9 mouse cellular contexts compared by ENCODE assay signal in the genomic region with DNA sequence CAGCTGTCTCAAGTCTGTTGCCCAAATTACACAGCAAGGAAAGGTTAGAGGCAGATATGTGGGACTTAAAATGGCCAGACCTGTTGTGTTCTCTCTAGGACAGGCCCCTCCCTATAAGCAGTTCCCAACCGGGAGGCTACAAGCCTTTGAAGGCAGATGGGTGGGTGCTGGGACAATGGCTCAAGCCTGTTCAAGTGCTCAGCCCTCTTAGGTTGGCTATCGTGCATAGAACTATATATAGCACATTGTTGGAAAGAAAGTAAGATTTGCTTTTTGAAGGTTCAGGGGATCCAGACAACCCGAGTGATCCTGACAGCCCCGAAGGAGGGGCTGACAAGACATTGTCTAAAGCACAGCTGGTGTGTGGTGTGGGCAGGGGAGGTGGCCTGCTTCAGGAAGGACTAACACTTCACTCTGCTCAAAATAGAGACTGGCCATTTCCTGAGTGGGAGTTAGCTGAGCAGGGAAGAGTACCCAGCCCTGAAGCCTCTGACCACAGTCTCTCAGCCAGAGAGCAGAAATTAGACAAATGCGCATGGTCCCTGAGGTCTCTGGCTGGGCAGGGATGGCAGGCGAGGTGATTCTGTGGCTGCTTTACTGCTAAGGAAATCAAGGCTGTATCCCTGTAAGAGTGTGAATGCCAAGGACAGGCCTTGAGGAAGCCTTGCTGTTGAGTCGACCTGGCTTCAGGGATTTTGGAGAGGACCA. TPM values are rescaled to one million over a fixed set of nuclear protein-coding genes. Genes with fewer than 3 reads are reported as not detected.
DNase-seq lines count a peak whose midpoint lies in the region; ATAC-seq and TF ChIP-seq lines count a peak whose summit lies in the region.
"Had no signal": no experiment of that assay in that cellular context is flagged by ENCODE, and none has a peak within 500 bp of the region (broad histone marks: within the 10 kb centered on the region; RNA-seq: fewer than 3 reads in every experiment).

No protein-coding gene starts in this region.

- TF ChIP-seq CTCF in lung, postnatal 0 days (IDR thresholded peaks at IDR 0.05): no peak
- no peak for TF ChIP-seq CTCF in forebrain, postnatal 0 days (IDR thresholded peaks at IDR 0.05; ENCODE audit: low read depth)

- no peak overlapping the region for H3K4me3 ChIP-seq in lung, postnatal 0 days (ENCODE audit: low read depth, low read length)
- no peak overlapping the region for H3K4me3 ChIP-seq in heart, embryonic 10.5 days
- H3K4me3 ChIP-seq in forebrain, postnatal 0 days (ENCODE audit: low read depth, low read length): no peak overlapping the region
- H3K4me3 ChIP-seq: embryonic facial prominence, embryonic 15.5 days had no signal

- TF ChIP-seq EP300 in lung, postnatal 0 days (IDR thresholded peaks at IDR 0.05): no peak

- no peaks in the 10 kb centered on the region for H3K27me3 ChIP-seq in lung, postnatal 0 days (replicated peaks; ENCODE audit: insufficient read depth, low read length)
- no peaks in the 10 kb centered on the region for H3K27me3 ChIP-seq in heart, embryonic 10.5 days (ENCODE audit: insufficient read depth, poor library complexity, severe bottlenecking)
- no peaks in the 10 kb centered on the region for H3K27me3 ChIP-seq in forebrain, postnatal 0 days (ENCODE audit: insufficient read depth, low read length)
- H3K27me3 ChIP-seq: embryonic facial prominence, embryonic 15.5 days had no signal

- H3K9me3 ChIP-seq in lung, postnatal 0 days (ENCODE audit: low read length): no peaks in the 10 kb centered on the region
- H3K9me3 ChIP-seq in heart, embryonic 10.5 days: no peaks in the 10 kb centered on the region
- no peaks in the 10 kb centered on the region for H3K9me3 ChIP-seq in forebrain, postnatal 0 days (ENCODE audit: low read length)
- H3K9me3 ChIP-seq: embryonic facial prominence, embryonic 15.5 days had no signal

- no peak overlapping the region; the same call in 1 of the 2 replicates for H3K4me2 ChIP-seq in lung, postnatal 0 days (replicated peaks; ENCODE audit: low read depth, low read length)
- H3K4me2 ChIP-seq in forebrain, postnatal 0 days (ENCODE audit: low read depth): no peak overlapping the region
- H3K4me2 ChIP-seq: embryonic facial prominence, embryonic 15.5 days had no signal

- 30% methylated on average over 7 of the region's 7 CpGs for WGBS in lung, postnatal 0 days
- 37% methylated on average over 7 of the region's 7 CpGs for WGBS in heart, embryonic 10.5 days
- WGBS in forebrain, postnatal 0 days: 65% methylated on average over 7 of the region's 7 CpGs

- DNase-seq in heart, adult 11 months: peak; percentile 97
- no peak for DNase-seq in heart, postnatal 25 days (ENCODE audit: low spot score)
- peak; percentile 59 for DNase-seq in lung, postnatal 0 days (ENCODE audit: low spot score)
- no peak for DNase-seq in lung, postnatal 36 days
- DNase-seq in heart, embryonic 10.5 days (ENCODE audit: low spot score): no peak
- DNase-seq in lung, postnatal 14 days: peak; percentile 17
- DNase-seq in cerebellum, postnatal 36 days: no peak
- no peak for DNase-seq in forebrain, postnatal 0 days

- intact Hi-C loops in heart, postnatal 25 days (cut with DNase I): loop anchor here (5.0 kb wide), 2 partner anchors 40 to 95 kb away; a partner anchor contains a TSS

- H3K36me3 ChIP-seq in lung, postnatal 0 days (ENCODE audit: insufficient read depth, low read length): no peaks in the 10 kb centered on the region
- no peaks in the 10 kb centered on the region for H3K36me3 ChIP-seq in heart, embryonic 10.5 days
- no peaks in the 10 kb centered on the region for H3K36me3 ChIP-seq in forebrain, postnatal 0 days (ENCODE audit: insufficient read depth)
- H3K36me3 ChIP-seq: embryonic facial prominence, embryonic 15.5 days had no signal

- peaks cover 9% of the 10 kb centered on the region; the same call in 1 of the 2 replicates for H3K4me1 ChIP-seq in lung, postnatal 0 days (ENCODE audit: insufficient read depth, low read depth, low read length)
- peaks cover 45% of the 10 kb centered on the region for H3K4me1 ChIP-seq in heart, embryonic 10.5 days
- H3K4me1 ChIP-seq in forebrain, postnatal 0 days (ENCODE audit: insufficient read depth): no peaks in the 10 kb centered on the region

- H3K27ac ChIP-seq in lung, postnatal 0 days (ENCODE audit: low read length): peak overlapping the region; percentile 62; the same call in 1 of the 2 replicates
- H3K27ac ChIP-seq in heart, embryonic 10.5 days: peak overlapping the region; percentile 87
- H3K27ac ChIP-seq in forebrain, postnatal 0 days (ENCODE audit: low read depth, low read length): no peak overlapping the region
- H3K27ac ChIP-seq: embryonic facial prominence, embryonic 15.5 days had no signal

- ATAC-seq in lung, postnatal 0 days: peak; percentile 71
- ATAC-seq in forebrain, postnatal 0 days: no peak; the same call in 1 of the 2 replicates

- no peak overlapping the region for H3K9ac ChIP-seq in lung, postnatal 0 days (replicated peaks; ENCODE audit: low read depth)
- H3K9ac ChIP-seq in forebrain, postnatal 0 days: no peak overlapping the region
- H3K9ac ChIP-seq: embryonic facial prominence, embryonic 15.5 days had no signal

RNA-seq across cellular contexts. Expression of a gene that starts 40.7 kb away (rescaled TPM):
- 10 to 100 TPM; 29.5 to 34.6 TPM for total RNA-seq in heart, postnatal 25 days (2021)
- 16.6 and 16.9 TPM in 2 replicates for polyA plus RNA-seq in lung, postnatal 0 days (2015; fragmentation: Nextera tagmentation; extraction: Ambion mirVana)
- polyA plus RNA-seq in heart, embryonic 10.5 days (2016; fragmentation: Nextera tagmentation; extraction: Ambion mirVana): 20.7 and 23.0 TPM in 2 replicates
- 45.2 and 54.6 TPM in 2 replicates for total RNA-seq in forebrain, postnatal 0 days (2014; rRNA removed)
- 15.7 and 17.1 TPM in 2 replicates for polyA plus RNA-seq in forebrain, postnatal 0 days (2015; fragmentation: Nextera tagmentation; extraction: Ambion mirVana)

RNA-seq across cellular contexts. Expression of a gene that starts 52.7 kb away (rescaled TPM):
- total RNA-seq in heart, postnatal 25 days (2021): 10 to 100 TPM; 19.3 to 23.4 TPM
- 408 and 422 TPM in 2 replicates for polyA plus RNA-seq in lung, postnatal 0 days (2015; fragmentation: Nextera tagmentation; extraction: Ambion mirVana)
- 50.4 and 66.2 TPM in 2 replicates for polyA plus RNA-seq in heart, embryonic 10.5 days (2016; fragmentation: Nextera tagmentation; extraction: Ambion mirVana)
- total RNA-seq in forebrain, postnatal 0 days (2014; rRNA removed): 4.3 and 4.8 TPM in 2 replicates
- 4.9 and 5.3 TPM in 2 replicates for polyA plus RNA-seq in forebrain, postnatal 0 days (2015; fragmentation: Nextera tagmentation; extraction: Ambion mirVana)

Comparison
In these comparisons a context has a peak if more than half of its experiments do, and no peak if none do; other contexts are left out.
1. DNase-seq: peak in heart, adult 11 months (single experiment), lung, postnatal 0 days (single experiment) and lung, postnatal 14 days (single experiment); none in heart, postnatal 25 days (single experiment), lung, postnatal 36 days (single experiment), heart, embryonic 10.5 days (single experiment), cerebellum, postnatal 36 days (0 of 2) and forebrain, postnatal 0 days (single experiment).